In genomic region chr1:172368768-172369418, GRCm38 (mm10) we compare ENCODE assay signal across 8 mouse cellular contexts. TPM values are rescaled to one million over a fixed set of nuclear protein-coding genes. Genes with fewer than 3 reads are reported as not detected.
DNase-seq lines count a peak whose midpoint lies in the region; ATAC-seq and TF ChIP-seq lines count a peak whose summit lies in the region.

No protein-coding gene starts in this region.

- no peak for ATAC-seq in heart, embryonic 12.5 days (ENCODE audit: insufficient number of reproducible peaks, low FRiP score)
- peak; percentile 75 for ATAC-seq in megakaryocyte progenitor cell, adult 5-6 weeks (replicated peaks; ENCODE audit: poor library complexity)

- TF ChIP-seq POLR2A in bone marrow, adult 2 months (IDR thresholded peaks at IDR 0.05; ENCODE audit: borderline replicate concordance, control insufficient read depth, low read depth, low read length) = no peak

- no peak overlapping the region for H3K27ac ChIP-seq in bone marrow, adult 2 months (ENCODE audit: control insufficient read depth, insufficient read depth, low read depth, low read length, poor library complexity)
- H3K27ac ChIP-seq in heart, embryonic 12.5 days (ENCODE audit: poor library complexity, severe bottlenecking) = no peak overlapping the region

- no peak overlapping the region for H3K9ac ChIP-seq in heart, embryonic 12.5 days

- H3K27me3 ChIP-seq in heart, embryonic 12.5 days (replicated peaks) = peaks cover 27% of the 10 kb centered on the region

- no peaks in the 10 kb centered on the region; the same call in 1 of the 2 replicates for H3K4me1 ChIP-seq in bone marrow, adult 2 months (ENCODE audit: control insufficient read depth, insufficient read depth, low read length)
- 0 out of 2 replicates have a peak, but pooled peaks cover 6% of the 10 kb centered on the region for H3K4me1 ChIP-seq in heart, embryonic 12.5 days (replicated peaks)

- intact Hi-C loops in left cerebral cortex, postnatal 4 days (cut with DNase I) = no loop called here

- peak; percentile 43; the same call in 1 of the 2 replicates for TF ChIP-seq CTCF in bone marrow, adult 2 months (IDR thresholded peaks at IDR 0.05; ENCODE audit: control insufficient read depth, insufficient read depth, low read length)

- no peak overlapping the region for H3K4me3 ChIP-seq in bone marrow, adult 2 months (replicated peaks; ENCODE audit: control insufficient read depth, low read depth, low read length)
- H3K4me3 ChIP-seq in heart, embryonic 12.5 days = no peak overlapping the region

- WGBS in bone marrow, adult 2 months = 31% methylated on average over 23 of the region's 23 CpGs
- WGBS in heart, embryonic 12.5 days = 23% methylated on average over 23 of the region's 23 CpGs

- DNase-seq in left cerebral cortex, postnatal 4 days = peak; percentile 72
- DNase-seq in left cerebral cortex, adult 9 months (ENCODE audit: low spot score in 2 of 2) = no peak
- peak; percentile 44 to 64 for DNase-seq in kidney, postnatal 25 days
- DNase-seq in spleen, postnatal 4 days (ENCODE audit: low spot score in 2 of 2) = peak; percentile 56 to 80
- DNase-seq in layer of hippocampus, adult 18-20 months (ENCODE audit: low spot score in 2 of 2) = no peak

- peak overlapping the region; percentile 41 for H3K4me2 ChIP-seq in heart, embryonic 12.5 days

- H3K9me3 ChIP-seq in heart, embryonic 12.5 days (replicated peaks) = no peaks in the 10 kb centered on the region

- no peaks in the 10 kb centered on the region for H3K36me3 ChIP-seq in heart, embryonic 12.5 days

RNA-seq across cellular contexts. Expression of gene Pigm, which starts 7.5 kb away (rescaled TPM):
- total RNA-seq in left cerebral cortex, postnatal 4 days (2021) = 10 to 100 TPM; 11.1 TPM
- polyA plus RNA-seq in bone marrow, adult 2 months (2011; ENCODE audit: insufficient read depth, insufficient read length, low replicate concordance, missing spikeins) = 5.2 and 8.8 TPM in 2 replicates
- polyA plus RNA-seq in heart, embryonic 12.5 days (2016; fragmentation: Nextera tagmentation; extraction: Ambion mirVana) = 8.5 and 9.4 TPM in 2 replicates
- total RNA-seq in megakaryocyte progenitor cell, adult 5-6 weeks (2015) = 14.7 and 16.2 TPM in 2 replicates
- 15.3 and 15.7 TPM in 2 replicates for total RNA-seq in megakaryocyte progenitor cell, adult 5-6 weeks (2017)
- total RNA-seq in layer of hippocampus, adult 18-20 months (2021) = 1 to 10 TPM; 7.8 to 8.5 TPM

RNA-seq across cellular contexts. Expression of gene Kcnj10, which starts 27.9 kb away (rescaled TPM):
- 10 to 100 TPM; 20.4 to 21.3 TPM for total RNA-seq in left cerebral cortex, postnatal 4 days (2021)
- 1.0 and 2.3 TPM in 2 replicates for polyA plus RNA-seq in bone marrow, adult 2 months (2011; ENCODE audit: insufficient read depth, insufficient read length, low replicate concordance, missing spikeins)
- not detected in 2 replicates for polyA plus RNA-seq in heart, embryonic 12.5 days (2016; fragmentation: Nextera tagmentation; extraction: Ambion mirVana)
- 0.20 and 0.24 TPM in 2 replicates for total RNA-seq in megakaryocyte progenitor cell, adult 5-6 weeks (2015)
- 0.04 and 0.14 TPM in 2 replicates for total RNA-seq in megakaryocyte progenitor cell, adult 5-6 weeks (2017)
- 10 to 100 TPM; 82.6 to 88.4 TPM for total RNA-seq in layer of hippocampus, adult 18-20 months (2021)

RNA-seq across cellular contexts. Expression of gene Kcnj9, which starts 39.8 kb away (rescaled TPM):
- 10 to 100 TPM; 23.5 to 27.4 TPM for total RNA-seq in left cerebral cortex, postnatal 4 days (2021)
- 1.2 TPM in 1 of 2 replicates, not detected in the other for polyA plus RNA-seq in bone marrow, adult 2 months (2011; ENCODE audit: insufficient read depth, insufficient read length, low replicate concordance, missing spikeins)
- polyA plus RNA-seq in heart, embryonic 12.5 days (2016; fragmentation: Nextera tagmentation; extraction: Ambion mirVana) = not detected in 2 replicates
- not detected in 2 replicates for total RNA-seq in megakaryocyte progenitor cell, adult 5-6 weeks (2015)
- not detected in 2 replicates for total RNA-seq in megakaryocyte progenitor cell, adult 5-6 weeks (2017)
- total RNA-seq in layer of hippocampus, adult 18-20 months (2021) = 10 to 100 TPM; 70.6 to 75.4 TPM

Comparison
In these comparisons a context has a peak if more than half of its experiments do, and no peak if none do; other contexts are left out.
1. DNase-seq: peak in left cerebral cortex, postnatal 4 days (single experiment), kidney, postnatal 25 days (2 of 2) and spleen, postnatal 4 days (2 of 2); none in left cerebral cortex, adult 9 months (0 of 2) and layer of hippocampus, adult 18-20 months (0 of 2).
2. RNA of gene Kcnj10, which starts 27.9 kb away (total RNA-seq): 82.6 to 88.4 TPM in layer of hippocampus, adult 18-20 months and 20.4 to 21.3 TPM in left cerebral cortex, postnatal 4 days; 0.04 to 0.24 TPM in megakaryocyte progenitor cell, adult 5-6 weeks; every median in the first group is over 10 times any median in the second.
3. RNA of gene Kcnj9, which starts 39.8 kb away (total RNA-seq): 70.6 to 75.4 TPM in layer of hippocampus, adult 18-20 months and 23.5 to 27.4 TPM in left cerebral cortex, postnatal 4 days; not detected in megakaryocyte progenitor cell, adult 5-6 weeks; every median in the first group is over 10 times any median in the second.